Mouse (Mus musculus): Measurements from ENCODE around the gene Anks1b. TPM values are rescaled to one million over a fixed set of nuclear protein-coding genes. Genes with fewer than 3 reads are reported as not detected.

The Anks1b gene
- polyA plus RNA-seq, 1 experiment, result 0.03 TPM

GRCm38 (mm10) chr10:90696687-90697086, 823.4 kb downstream of the Anks1b start:
- H3K27me3 ChIP-seq (ENCODE audit: control insufficient read depth, insufficient read depth, low read length), result no peaks in the 10 kb centered on the region
- no peaks in the 10 kb centered on the region for H3K4me1 ChIP-seq (ENCODE audit: control insufficient read depth, insufficient read depth, insufficient read length, low read length)
- no peak overlapping the region for H3K27ac ChIP-seq (ENCODE audit: insufficient read depth, low read depth, low read length)
- H3K36me3 ChIP-seq (ENCODE audit: control insufficient read depth, insufficient read depth, low read length), result no peaks in the 10 kb centered on the region
- H3K4me3 ChIP-seq (ENCODE audit: low read depth, low read length), result no peak overlapping the region
- no peak for TF ChIP-seq CTCF (IDR thresholded peaks at IDR 0.05; ENCODE audit: extremely low read depth, insufficient read length, insufficient replicate concordance, low read depth, low read length)
- no peak for TF ChIP-seq POLR2A (IDR thresholded peaks at IDR 0.05; ENCODE audit: low read depth, low read length)
- 73% methylated on average over 5 of the region's 5 CpGs for WGBS

- Histone ChIP-seq H3K27me3 (ENCODE audit: control insufficient read depth, insufficient read depth, low read length) (no peaks in the 10 kb centered on the region), H3K4me3 (ENCODE audit: low read depth, low read length) (no peak overlapping the region), H3K36me3 (ENCODE audit: control insufficient read depth, insufficient read depth, low read length) (no peaks in the 10 kb centered on the region), H3K4me1 (ENCODE audit: control insufficient read depth, insufficient read depth, insufficient read length, low read length) (no peaks in the 10 kb centered on the region), H3K27ac (ENCODE audit: insufficient read depth, low read depth, low read length) (no peak overlapping the region)
- no peak for TF ChIP-seq CTCF (IDR thresholded peaks at IDR 0.05; ENCODE audit: extremely low read depth, insufficient read length, insufficient replicate concordance, low read depth, low read length)
- no peak for TF ChIP-seq POLR2A (IDR thresholded peaks at IDR 0.05; ENCODE audit: low read depth, low read length)
- 37% methylated on average over 8 of the region's 8 CpGs for WGBS
Observed at GRCm38 (mm10) chr10:90697413-90697812, 824.1 kb downstream of the Anks1b start.

- Histone ChIP-seq H3K27me3 (ENCODE audit: control insufficient read depth, insufficient read depth, low read length) (no peaks in the 10 kb centered on the region), H3K27ac (ENCODE audit: insufficient read depth, low read depth, low read length) (no peak overlapping the region), H3K36me3 (ENCODE audit: control insufficient read depth, insufficient read depth, low read length) (no peaks in the 10 kb centered on the region), H3K4me1 (ENCODE audit: control insufficient read depth, insufficient read depth, insufficient read length, low read length) (no peaks in the 10 kb centered on the region), H3K4me3 (ENCODE audit: low read depth, low read length) (no peak overlapping the region)
- no peak for TF ChIP-seq POLR2A (IDR thresholded peaks at IDR 0.05; ENCODE audit: low read depth, low read length)
- no peak for TF ChIP-seq CTCF (IDR thresholded peaks at IDR 0.05; ENCODE audit: extremely low read depth, insufficient read length, insufficient replicate concordance, low read depth, low read length)
- WGBS, result 89% methylated on average over 12 of the region's 12 CpGs
Observed at GRCm38 (mm10) chr10:90699211-90699610, 825.9 kb downstream of the Anks1b start.

GRCm38 (mm10) chr10:90704602-90705001, 831.3 kb downstream of the Anks1b start:
- Histone ChIP-seq H3K4me3 (ENCODE audit: low read depth, low read length) (no peak overlapping the region), H3K27me3 (ENCODE audit: control insufficient read depth, insufficient read depth, low read length) (no peaks in the 10 kb centered on the region), H3K36me3 (ENCODE audit: control insufficient read depth, insufficient read depth, low read length) (no peaks in the 10 kb centered on the region), H3K4me1 (ENCODE audit: control insufficient read depth, insufficient read depth, insufficient read length, low read length) (no peaks in the 10 kb centered on the region), H3K27ac (ENCODE audit: insufficient read depth, low read depth, low read length) (no peak overlapping the region)
- WGBS, result 89% methylated on average over 10 of the region's 10 CpGs
- TF ChIP-seq CTCF (IDR thresholded peaks at IDR 0.05; ENCODE audit: extremely low read depth, insufficient read length, insufficient replicate concordance, low read depth, low read length) (no peak), POLR2A (IDR thresholded peaks at IDR 0.05; ENCODE audit: low read depth, low read length) (no peak)

- WGBS, result 66% methylated on average over 11 of the region's 11 CpGs
- Histone ChIP-seq H3K27ac (ENCODE audit: insufficient read depth, low read depth, low read length) (no peak overlapping the region), H3K36me3 (ENCODE audit: control insufficient read depth, insufficient read depth, low read length) (no peaks in the 10 kb centered on the region), H3K4me3 (ENCODE audit: low read depth, low read length) (no peak overlapping the region), H3K4me1 (ENCODE audit: control insufficient read depth, insufficient read depth, insufficient read length, low read length) (no peaks in the 10 kb centered on the region), H3K27me3 (ENCODE audit: control insufficient read depth, insufficient read depth, low read length) (no peaks in the 10 kb centered on the region)
- TF ChIP-seq CTCF (IDR thresholded peaks at IDR 0.05; ENCODE audit: extremely low read depth, insufficient read length, insufficient replicate concordance, low read depth, low read length), result no peak
- no peak for TF ChIP-seq POLR2A (IDR thresholded peaks at IDR 0.05; ENCODE audit: low read depth, low read length)
Observed at GRCm38 (mm10) chr10:90708822-90709601, 835.7 kb downstream of the Anks1b start.

- no peak overlapping the region for H3K27ac ChIP-seq (ENCODE audit: insufficient read depth, low read depth, low read length)
- WGBS, result 33% methylated on average over 5 of the region's 5 CpGs
- TF ChIP-seq POLR2A (IDR thresholded peaks at IDR 0.05; ENCODE audit: low read depth, low read length) (no peak), CTCF (IDR thresholded peaks at IDR 0.05; ENCODE audit: extremely low read depth, insufficient read length, insufficient replicate concordance, low read depth, low read length) (no peak)
- no peaks in the 10 kb centered on the region for H3K27me3 ChIP-seq (ENCODE audit: control insufficient read depth, insufficient read depth, low read length)
- H3K4me1 ChIP-seq (ENCODE audit: control insufficient read depth, insufficient read depth, insufficient read length, low read length), result no peaks in the 10 kb centered on the region
- H3K4me3 ChIP-seq (ENCODE audit: low read depth, low read length), result no peak overlapping the region
- no peaks in the 10 kb centered on the region for H3K36me3 ChIP-seq (ENCODE audit: control insufficient read depth, insufficient read depth, low read length)
Observed at GRCm38 (mm10) chr10:90709602-90709931, 836.3 kb downstream of the Anks1b start.

GRCm38 (mm10) chr10:90717961-90718360, 844.7 kb downstream of the Anks1b start:
- Histone ChIP-seq H3K27me3 (ENCODE audit: control insufficient read depth, insufficient read depth, low read length) (no peaks in the 10 kb centered on the region), H3K4me3 (ENCODE audit: low read depth, low read length) (no peak overlapping the region), H3K36me3 (ENCODE audit: control insufficient read depth, insufficient read depth, low read length) (no peaks in the 10 kb centered on the region), H3K27ac (ENCODE audit: insufficient read depth, low read depth, low read length) (no peak overlapping the region), H3K4me1 (ENCODE audit: control insufficient read depth, insufficient read depth, insufficient read length, low read length) (no peaks in the 10 kb centered on the region)
- TF ChIP-seq CTCF (IDR thresholded peaks at IDR 0.05; ENCODE audit: extremely low read depth, insufficient read length, insufficient replicate concordance, low read depth, low read length), result no peak
- TF ChIP-seq POLR2A (IDR thresholded peaks at IDR 0.05; ENCODE audit: low read depth, low read length), result no peak
- WGBS, result 52% methylated on average over 11 of the region's 11 CpGs

All from small intestine, adult 2 months (tissue).